Mouse (Mus musculus) E14TG2a.4 (cell line): ENCODE results near the gene Anapc15.
A peak's percentile ranks its signal among the peaks of the same experiment; 100 is the strongest.

Experiments
- H3K27me3 ChIP-seq: 2 replicates; pipeline ENCODE4 v1.6.1; 2014; ENCODE audit warnings: low read length, control low read depth; ENCODE audit not compliant: insufficient read depth
- H3K36me3 ChIP-seq: 2 replicates; pipeline ENCODE4 v1.6.1; 2014; ENCODE audit warnings: low read length, control low read depth; ENCODE audit not compliant: insufficient read depth
- H3K4me1 ChIP-seq: replicated peaks from 2 replicates; pipeline ENCODE4 v1.6.1; 2014; ENCODE audit warnings: low read depth, low read length, control low read depth
- H3K4me3 ChIP-seq: replicated peaks from 2 replicates; pipeline ENCODE4 v1.5.1; 2014; ENCODE audit warnings: mild to moderate bottlenecking, low read length
- H3K9me3 ChIP-seq: 2 replicates; pipeline ENCODE4 v1.6.1; 2014; ENCODE audit warnings: low read length, control low read depth
- CTCF ChIP-seq: conservative IDR thresholded peaks from 2 replicates; pipeline ENCODE4 v1.5.1; 2014; ENCODE audit warnings: low read length
- NANOG ChIP-seq: IDR thresholded peaks from 2 replicates; pipeline ENCODE4 v1.6.1; 2014; ENCODE audit warnings: borderline replicate concordance, low read length, mixed read lengths
- POU5F1 ChIP-seq: IDR thresholded peaks from 2 replicates; pipeline ENCODE4 v1.6.1; 2014; ENCODE audit warnings: low read length, borderline replicate concordance

Gene Anapc15

DNA sequence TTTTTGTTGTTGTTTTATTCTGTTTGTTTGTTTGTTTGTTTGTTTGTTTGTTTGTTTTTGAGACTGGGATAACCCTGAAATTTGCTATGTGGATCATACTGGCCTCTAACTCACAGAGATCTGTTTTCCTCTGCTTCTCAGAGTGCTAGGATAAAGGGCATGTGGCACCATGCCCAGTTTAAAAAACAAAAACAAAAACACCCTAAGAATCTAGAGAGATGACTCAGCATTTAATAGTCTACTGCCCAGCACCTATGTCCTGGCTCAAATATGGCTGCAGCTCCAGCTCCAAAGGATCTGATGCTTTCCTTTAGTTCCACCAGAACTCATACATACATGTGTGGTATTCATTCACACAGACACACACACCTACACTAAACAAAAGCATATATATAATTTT is 2.5 kb upstream of the Anapc15 start:
- peaks cover 84% of the 10 kb centered on the region for H3K36me3 ChIP-seq

GRCm38 (mm10) chr7:101862291-101862690 is 1.2 kb upstream of the Anapc15 start:
- Histone ChIP-seq H3K9me3 (no peaks in the 10 kb centered on the region), H3K27me3 (no peaks in the 10 kb centered on the region), H3K4me3 (no peak overlapping the region), H3K4me1 (peaks cover 80% of the 10 kb centered on the region), H3K36me3 (peaks cover 71% of the 10 kb centered on the region)
- TF ChIP-seq POU5F1 (no peak), CTCF (peak; percentile 34)

More for the DNA sequence above, 2.5 kb upstream of the Anapc15 start:
- H3K4me3 ChIP-seq: no peak overlapping the region
- H3K27me3 ChIP-seq: no peaks in the 10 kb centered on the region
- TF ChIP-seq NANOG (no peak), CTCF (no peak), POU5F1 (no peak)
- peaks cover 68% of the 10 kb centered on the region for H3K4me1 ChIP-seq
- H3K9me3 ChIP-seq: no peaks in the 10 kb centered on the region

GRCm38 (mm10) chr7:101866491-101867265 is 3.2 kb downstream of the Anapc15 start:
- peak overlapping the region; percentile 68 for H3K4me3 ChIP-seq
- no peaks in the 10 kb centered on the region for H3K27me3 ChIP-seq
- TF ChIP-seq CTCF (no peak), POU5F1 (no peak), NANOG (no peak)
- H3K9me3 ChIP-seq: no peaks in the 10 kb centered on the region
- H3K36me3 ChIP-seq: peaks cover 33% of the 10 kb centered on the region
- peaks cover 92% of the 10 kb centered on the region for H3K4me1 ChIP-seq

GRCm38 (mm10) chr7:101867482-101867881 is 4.0 kb downstream of the Anapc15 start:
- peaks cover 25% of the 10 kb centered on the region for H3K36me3 ChIP-seq
- no peaks in the 10 kb centered on the region for H3K9me3 ChIP-seq
- peaks cover 88% of the 10 kb centered on the region for H3K4me1 ChIP-seq
- H3K27me3 ChIP-seq: no peaks in the 10 kb centered on the region
- H3K4me3 ChIP-seq: peak overlapping the region; percentile 68
- TF ChIP-seq NANOG: no peak
- no peak for TF ChIP-seq CTCF
- TF ChIP-seq POU5F1: no peak

GRCm38 (mm10) chr7:101868241-101869162 is 5.0 kb downstream of the Anapc15 start:
- Histone ChIP-seq H3K4me3 (peak overlapping the region; percentile 68), H3K27me3 (no peaks in the 10 kb centered on the region), H3K9me3 (no peaks in the 10 kb centered on the region), H3K4me1 (peaks cover 78% of the 10 kb centered on the region), H3K36me3 (peaks cover 15% of the 10 kb centered on the region)
- TF ChIP-seq NANOG (no peak), POU5F1 (no peak), CTCF (no peak)

- peak overlapping the region; percentile 68 for H3K4me3 ChIP-seq
- H3K36me3 ChIP-seq: peaks cover 9% of the 10 kb centered on the region
- H3K27me3 ChIP-seq: no peaks in the 10 kb centered on the region
- no peaks in the 10 kb centered on the region for H3K9me3 ChIP-seq
- H3K4me1 ChIP-seq: peaks cover 71% of the 10 kb centered on the region
- no peak for TF ChIP-seq POU5F1
- no peak for TF ChIP-seq CTCF
- TF ChIP-seq NANOG: no peak
Measured at GRCm38 (mm10) chr7:101869163-101869500, 5.6 kb downstream of the Anapc15 start.

DNA sequence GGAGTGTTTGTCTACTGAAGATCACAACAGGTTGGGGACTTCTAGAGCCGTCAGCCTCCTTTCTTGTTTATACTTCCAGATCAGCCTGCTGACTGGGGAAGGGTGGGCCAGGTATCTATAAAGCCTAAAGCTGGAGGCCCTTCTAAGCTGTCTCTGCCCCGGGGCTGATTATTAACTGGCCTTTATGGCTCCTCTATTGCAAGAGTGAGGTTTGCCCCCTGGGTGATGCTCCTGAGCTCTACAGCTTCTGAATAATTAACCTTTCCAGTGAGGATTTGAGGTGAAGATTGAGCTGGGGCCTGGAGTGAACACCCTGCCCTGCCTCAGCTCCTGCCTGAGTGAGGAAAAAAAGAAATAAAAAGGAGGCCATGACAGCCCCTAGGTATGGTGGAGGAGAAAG is 7.1 kb downstream of the Anapc15 start, which contains the start of gene Folr1:
TSS of gene Folr1 (minus strand) at position 160 of the 400 bp plus-strand sequence.
- Histone ChIP-seq H3K4me3 (0 out of 2 replicates have a peak within 1 kb of the TSS, but pooled peaks have one; percentile 68), H3K4me1 (peaks cover 56% of the 10 kb centered on the region), H3K9me3 (no peaks in the 10 kb centered on the region), H3K36me3 (no peaks in the 10 kb centered on the region), H3K27me3 (no peaks in the 10 kb centered on the region)
- TF ChIP-seq NANOG (no peak), CTCF (no peak), POU5F1 (no peak)

GRCm38 (mm10) chr7:101871296-101871695 is 7.8 kb downstream of the Anapc15 start:
- TF ChIP-seq NANOG (no peak), POU5F1 (no peak), CTCF (no peak)
- no peaks in the 10 kb centered on the region for H3K9me3 ChIP-seq
- H3K27me3 ChIP-seq: no peaks in the 10 kb centered on the region
- no peaks in the 10 kb centered on the region for H3K36me3 ChIP-seq
- H3K4me1 ChIP-seq: peaks cover 51% of the 10 kb centered on the region
- no peak overlapping the region for H3K4me3 ChIP-seq
